Mouse (Mus musculus): Measurements from ENCODE around the gene Gpm6a. TPM values are rescaled to one million over a fixed set of nuclear protein-coding genes. Genes with fewer than 3 reads are reported as not detected.

The Gpm6a gene
- polyA plus RNA-seq, 1 experiment from 2014 or later: 19.3 TPM

DNA sequence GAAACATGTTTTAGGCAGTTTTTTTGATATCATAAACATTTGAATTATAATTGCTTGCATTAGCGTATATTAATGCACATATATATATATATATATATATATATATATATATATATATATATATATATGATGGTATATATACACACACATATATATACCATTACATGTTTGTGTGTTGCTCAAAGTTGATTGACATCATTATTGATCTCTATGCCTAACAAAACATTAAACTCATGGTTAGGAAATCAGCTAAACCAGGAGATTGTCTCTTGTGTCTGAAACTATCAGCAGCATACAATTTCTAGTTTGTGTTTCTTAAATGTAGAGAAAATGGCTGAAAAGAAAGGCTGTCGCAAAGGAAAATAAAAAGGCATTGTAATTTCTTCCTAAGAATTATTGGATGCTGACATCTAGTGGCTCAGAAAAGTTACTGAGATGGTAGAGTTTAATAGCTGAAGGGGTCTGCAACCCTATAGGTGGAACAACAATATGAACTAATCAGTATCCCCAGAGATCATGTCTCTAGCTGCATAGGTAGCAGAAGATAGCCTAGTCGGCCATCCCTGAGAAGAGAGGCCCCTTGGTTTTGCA is 149.3 kb downstream of the Gpm6a start:
- no peaks in the 10 kb centered on the region for H3K27me3 ChIP-seq
- H3K4me1 ChIP-seq: no peaks in the 10 kb centered on the region
- H3K9ac ChIP-seq: no peak overlapping the region
- no peak overlapping the region for H3K4me2 ChIP-seq
- 54% methylated on average over 3 of the region's 3 CpGs for WGBS
- H3K4me3 ChIP-seq (replicated peaks): no peak overlapping the region
- H3K27ac ChIP-seq: no peak overlapping the region
- ATAC-seq (replicated peaks; ENCODE audit: low FRiP score): no peak
- no peaks in the 10 kb centered on the region for H3K36me3 ChIP-seq
- no peaks in the 10 kb centered on the region for H3K9me3 ChIP-seq (replicated peaks)

Other genes with a start within 250 kb of the Gpm6a start
- 0.95 and 0.99 TPM in 2 replicates for gene Wdr17, start 67.7 kb upstream of the Gpm6a start, polyA plus RNA-seq (2015; fragmentation: Nextera tagmentation; extraction: Ambion mirVana)